Mouse (Mus musculus) heart, embryonic 10.5 days (tissue): ENCODE data around the gene Acap1. TPM values are rescaled to one million over a fixed set of nuclear protein-coding genes. Genes with fewer than 3 reads are reported as not detected.

Experiments
- DNase-seq: peaks from one replicate; pipeline ENCODE4 v3.0.0-alpha.2; 2017; ENCODE audit warnings: low spot score
- H3K27ac ChIP-seq: fragments of 300-500 bp; sonication (generic); 2 replicates; pipeline ENCODE4 v1.5.1; 2016; ENCODE audit warnings: mild to moderate bottlenecking
- H3K27me3 ChIP-seq: fragments of 300-500 bp; sonication (generic); 2 replicates; pipeline ENCODE4 v1.6.1; 2016; ENCODE audit warnings: mild to moderate bottlenecking; ENCODE audit not compliant: poor library complexity, insufficient read depth, severe bottlenecking
- H3K36me3 ChIP-seq: fragments of 300-500 bp; sonication (generic); 2 replicates; pipeline ENCODE4 v1.6.1; 2016; ENCODE audit warnings: mild to moderate bottlenecking, moderate library complexity
- H3K4me1 ChIP-seq: fragments of 300-500 bp; sonication (generic); 2 replicates; pipeline ENCODE4 v1.6.1; 2016; ENCODE audit warnings: mild to moderate bottlenecking
- H3K4me3 ChIP-seq: fragments of 300-500 bp; sonication (generic); 2 replicates; pipeline ENCODE4 v1.5.1; 2016; ENCODE audit warnings: mild to moderate bottlenecking, moderate library complexity
- H3K9me3 ChIP-seq: fragments of 300-500 bp; sonication (generic); 2 replicates; pipeline ENCODE4 v1.6.1; 2016; ENCODE audit warnings: mild to moderate bottlenecking, moderate library complexity
- WGBS: fragments of 180-500 bp; shearing (Covaris S2); methylation state at CpG from one replicate; pipeline ENCODE4 v1.1.7; 2016; 5-methylcytosine and 5-hydroxymethylcytosine counted together
- polyA plus RNA-seq: library from polyadenylated mRNA; unstranded; fragments of >200 nt; fragmentation: Nextera tagmentation; extraction: Ambion mirVana; gene quantifications from 2 replicates; pipeline ENCODE4 v1.2.1, GENCODE M21; 2016

The Acap1 gene
- polyA plus RNA-seq, 1 experiment from 2014 or later: 10.6 TPM

DNA sequence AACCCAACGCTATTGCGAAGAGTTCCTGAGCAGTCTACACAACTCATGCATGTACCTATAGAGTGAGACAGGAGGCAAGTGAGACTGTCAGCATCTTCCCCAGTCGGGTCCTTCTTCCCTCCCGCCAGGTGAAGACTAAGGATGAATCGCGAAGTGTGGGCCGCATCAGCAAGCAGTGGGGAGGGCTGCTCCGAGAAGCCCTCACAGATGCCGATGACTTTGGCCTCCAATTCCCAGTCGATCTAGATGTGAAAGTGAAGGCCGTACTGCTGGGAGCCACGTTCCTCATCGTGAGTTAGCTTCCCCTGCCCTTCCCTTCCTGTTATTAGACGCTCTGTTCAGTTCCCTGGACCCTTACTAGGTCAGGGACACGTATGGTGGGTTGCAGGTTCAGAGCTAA, 45.5 kb downstream of the Acap1 start:
- Histone ChIP-seq H3K36me3 (peaks cover 49% of the 10 kb centered on the region), H3K9me3 (no peaks in the 10 kb centered on the region), H3K27ac (no peak overlapping the region), H3K4me3 (no peak overlapping the region), H3K4me1 (peaks cover 53% of the 10 kb centered on the region), H3K27me3 (no peaks in the 10 kb centered on the region)
- WGBS: 91% methylated on average over 15 of the region's 15 CpGs
- no peak for DNase-seq

DNA sequence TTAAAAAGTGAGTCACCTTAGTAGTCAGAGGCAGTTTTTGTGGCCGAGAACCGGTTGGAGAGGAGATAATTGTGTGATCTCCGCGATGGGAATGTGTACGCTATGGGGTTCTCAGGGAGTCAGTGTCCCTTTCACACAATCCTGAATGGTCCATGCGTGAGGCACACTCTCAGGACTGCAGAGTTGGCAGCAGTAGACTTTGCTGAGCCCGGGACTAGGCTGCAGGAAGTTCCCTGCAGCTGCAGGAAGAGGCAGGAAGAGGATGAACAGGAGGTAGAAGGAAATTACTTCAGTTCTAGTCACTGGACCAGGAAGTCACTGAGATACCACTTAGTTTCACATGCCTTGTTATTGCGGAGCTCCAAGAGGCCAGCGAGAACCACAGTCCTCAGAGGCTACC, 46.2 kb downstream of the Acap1 start:
- no peak overlapping the region for H3K4me3 ChIP-seq
- no peak for DNase-seq
- H3K36me3 ChIP-seq: peaks cover 49% of the 10 kb centered on the region
- H3K27ac ChIP-seq: no peak overlapping the region
- H3K4me1 ChIP-seq: peaks cover 49% of the 10 kb centered on the region
- no peaks in the 10 kb centered on the region for H3K27me3 ChIP-seq
- 80% methylated on average over 9 of the region's 9 CpGs for WGBS
- no peaks in the 10 kb centered on the region for H3K9me3 ChIP-seq

GRCm38 (mm10) chr11:69848021-69848420, 47.3 kb downstream of the Acap1 start:
- Histone ChIP-seq H3K27me3 (no peaks in the 10 kb centered on the region), H3K36me3 (peaks cover 49% of the 10 kb centered on the region), H3K9me3 (no peaks in the 10 kb centered on the region), H3K27ac (no peak overlapping the region), H3K4me1 (peaks cover 43% of the 10 kb centered on the region), H3K4me3 (peak overlapping the region; percentile 81)
- WGBS: 95% methylated on average over 6 of the region's 6 CpGs
- no peak for DNase-seq

DNA sequence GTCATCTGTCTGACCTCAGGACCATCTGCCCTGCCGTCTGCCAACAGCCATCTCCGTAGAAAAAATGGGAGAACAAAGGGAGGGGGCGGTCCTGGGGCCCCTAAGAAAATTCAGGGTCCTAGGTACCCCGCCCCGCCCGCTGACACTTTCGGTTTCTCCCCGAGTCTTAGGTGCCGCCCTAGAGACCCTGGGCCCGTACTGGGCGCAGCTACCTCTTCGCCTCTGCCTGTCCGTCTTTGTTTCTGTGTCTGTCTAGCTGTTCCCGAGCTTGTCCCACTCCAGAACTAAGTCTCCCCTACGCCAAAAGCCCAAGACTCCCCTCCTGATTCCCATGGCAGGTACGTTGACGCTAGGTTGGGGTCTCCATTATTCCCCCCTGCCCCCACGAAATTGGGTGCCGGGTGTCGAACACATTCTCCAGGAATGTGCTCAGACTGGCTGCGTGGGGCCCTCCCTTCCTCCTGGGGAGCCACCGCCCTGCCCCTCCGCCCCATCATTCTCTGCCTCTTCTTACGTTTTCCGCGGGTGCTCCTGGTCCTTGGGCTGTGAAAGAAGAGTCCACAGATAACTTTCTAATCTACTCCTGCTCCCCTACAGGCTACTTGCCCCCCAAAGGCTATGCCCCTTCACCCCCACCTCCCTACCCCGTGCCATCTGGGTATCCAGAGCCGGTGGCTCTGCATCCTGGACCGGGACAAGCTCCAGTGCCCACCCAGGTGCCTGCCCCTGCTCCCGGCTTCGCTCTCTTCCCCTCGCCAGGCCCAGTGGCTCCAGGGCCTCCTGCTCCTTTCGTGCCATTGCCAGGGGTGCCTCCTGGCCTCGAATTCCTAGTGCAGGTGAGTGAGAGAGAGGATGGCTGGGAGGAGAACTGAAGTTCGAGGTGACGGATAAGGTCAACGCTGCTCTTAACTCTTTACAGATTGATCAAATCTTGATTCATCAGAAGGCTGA, 48.3 kb downstream of the Acap1 start:
- WGBS: 10% methylated on average over 37 of the region's 37 CpGs
- no peak for DNase-seq
- Histone ChIP-seq H3K9me3 (no peaks in the 10 kb centered on the region), H3K4me3 (peak overlapping the region; percentile 81), H3K4me1 (peaks cover 42% of the 10 kb centered on the region), H3K27ac (peak overlapping the region; percentile 98), H3K27me3 (no peaks in the 10 kb centered on the region), H3K36me3 (peaks cover 44% of the 10 kb centered on the region)

DNA sequence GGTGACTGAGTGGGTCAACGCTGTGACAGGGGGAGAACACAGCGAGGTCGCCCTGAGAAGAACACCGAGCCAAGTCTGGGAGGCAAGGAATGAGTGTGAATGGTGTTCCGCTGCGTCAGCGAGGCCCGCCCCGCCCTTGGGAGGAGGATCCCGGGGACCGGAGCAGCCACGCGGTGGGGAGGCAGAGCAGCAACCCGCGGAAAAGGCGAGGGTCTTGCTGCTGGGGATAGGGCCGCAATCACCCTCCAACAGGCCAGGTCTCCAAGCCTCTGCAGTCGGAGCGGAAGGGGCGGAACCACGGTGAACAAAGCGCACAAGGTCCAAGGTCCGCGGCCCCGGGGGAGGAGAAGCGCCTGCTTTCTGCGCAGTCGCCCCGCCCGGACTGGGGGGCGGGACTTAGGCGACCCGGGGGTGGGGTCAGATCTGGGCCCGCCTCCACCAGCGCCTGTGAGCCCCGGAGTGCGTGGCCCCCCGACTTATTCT, 49.1 kb downstream of the Acap1 start, which contains the start of gene Plscr3:
TSS of gene Plscr3 (plus strand) at position 179 of the 483 bp plus-strand sequence.
- Histone ChIP-seq H3K36me3 (peaks cover 36% of the 10 kb centered on the region), H3K4me1 (peaks cover 42% of the 10 kb centered on the region), H3K4me3 (peak within 1 kb of the TSS; percentile 81), H3K27ac (peak within 1 kb of the TSS; percentile 98), H3K9me3 (no peaks in the 10 kb centered on the region), H3K27me3 (no peaks in the 10 kb centered on the region)
- WGBS: under 1% methylated on average over 38 of the region's 38 CpGs
- peak; percentile 97 for DNase-seq

DNA sequence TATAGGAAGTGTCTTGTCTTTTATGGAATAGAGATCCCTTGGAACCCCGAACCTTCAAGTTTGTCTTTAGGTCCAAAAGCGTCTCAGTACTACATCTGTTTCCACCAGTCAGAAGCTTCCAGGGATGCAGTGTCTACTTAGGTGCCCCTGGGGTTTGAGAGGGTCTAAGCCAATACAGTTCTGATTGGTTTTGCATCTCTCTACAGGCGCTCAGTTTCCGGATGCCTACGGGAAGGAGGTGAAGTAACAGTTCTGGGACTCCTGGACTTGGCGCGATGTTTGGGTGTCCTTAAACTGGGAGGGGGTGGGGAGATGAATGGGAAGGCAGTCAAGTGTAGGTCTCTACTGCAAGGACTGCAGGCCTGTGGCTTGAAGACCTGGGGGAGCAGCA, 56.6 kb downstream of the Acap1 start:
- H3K9me3 ChIP-seq: no peaks in the 10 kb centered on the region

GRCm38 (mm10) chr11:69837952-69838713, 57.2 kb downstream of the Acap1 start, which contains the start of gene Tmem256:
Gene Tmem256 (plus strand): TSS chr11:69838514.
- H3K27ac ChIP-seq: peak within 1 kb of the TSS; percentile 93
- no peaks in the 10 kb centered on the region for H3K9me3 ChIP-seq
- WGBS: under 1% methylated on average over 34 of the region's 34 CpGs
- H3K36me3 ChIP-seq: peaks cover 7% of the 10 kb centered on the region
- H3K4me1 ChIP-seq: peaks cover 56% of the 10 kb centered on the region
- peak within 1 kb of the TSS; percentile 69 for H3K4me3 ChIP-seq
- H3K27me3 ChIP-seq: peaks cover 39% of the 10 kb centered on the region
- DNase-seq: peak; percentile 99

More for the DNA sequence above, 56.6 kb downstream of the Acap1 start:
- DNase-seq: no peak
- Histone ChIP-seq H3K4me1 (peaks cover 56% of the 10 kb centered on the region), H3K36me3 (peaks cover 2% of the 10 kb centered on the region; the same call in 1 of the 2 replicates), H3K27me3 (peaks cover 33% of the 10 kb centered on the region), H3K4me3 (peak overlapping the region; percentile 69), H3K27ac (peak overlapping the region; percentile 93)
- WGBS: 1% methylated on average over 7 of the region's 7 CpGs

- no peak for DNase-seq
- no peaks in the 10 kb centered on the region for H3K9me3 ChIP-seq
- H3K27ac ChIP-seq: peak within 1 kb of the TSS; percentile 93
- H3K4me1 ChIP-seq: peaks cover 54% of the 10 kb centered on the region
- 0% methylated on average over 32 of the region's 32 CpGs for WGBS
- peak within 1 kb of the TSS; percentile 69 for H3K4me3 ChIP-seq
- peaks cover 45% of the 10 kb centered on the region for H3K27me3 ChIP-seq
- H3K36me3 ChIP-seq: peaks cover 7% of the 10 kb centered on the region
These were observed 57.8 kb downstream of the Acap1 start, which contains the start of gene Nlgn2 for GRCm38 (mm10) chr11:69837604-69837951. Gene Nlgn2 (minus strand): TSS chr11:69837784.

DNA sequence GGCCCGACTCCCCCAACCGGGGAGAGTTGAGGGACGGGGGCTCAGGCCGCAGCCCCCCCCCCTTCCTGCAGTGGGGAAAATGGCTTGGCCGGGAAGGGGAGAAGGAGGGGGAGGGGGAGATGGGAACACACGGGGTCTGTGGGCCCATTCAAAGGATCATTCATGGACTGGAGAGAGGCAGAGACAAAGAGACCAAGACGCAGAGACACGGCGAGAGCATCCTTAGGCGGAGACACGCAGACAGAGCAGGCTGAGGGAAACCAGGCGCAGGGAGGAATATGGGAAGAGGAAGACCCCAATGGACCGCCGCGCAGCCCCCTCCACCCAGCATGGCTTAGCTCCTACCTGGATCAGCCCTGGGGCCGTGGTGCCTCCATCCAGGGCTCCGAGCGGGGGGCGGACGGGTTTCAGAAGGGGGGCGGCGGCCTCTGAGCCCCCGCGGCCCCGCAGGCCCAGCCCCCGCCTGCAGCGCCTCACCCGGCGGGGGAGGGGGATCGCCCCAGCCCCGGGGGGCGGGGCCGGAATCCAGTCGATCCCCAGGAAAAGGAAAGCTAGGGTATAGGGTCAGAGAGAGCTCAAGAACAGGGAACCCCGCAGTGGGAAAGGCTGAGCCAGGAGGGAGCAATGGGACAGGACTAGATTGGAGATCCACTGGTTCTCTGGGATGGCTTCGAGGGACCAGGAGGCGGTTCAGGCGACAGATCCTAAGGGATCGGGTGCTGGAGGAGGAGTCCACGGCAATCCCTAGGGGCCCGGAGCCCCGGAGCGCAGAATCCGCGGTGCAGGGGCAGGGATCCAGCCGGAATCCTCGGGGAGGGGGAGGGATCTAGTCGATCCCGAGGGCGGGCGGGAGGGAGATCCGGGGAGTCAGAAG, 58.4 kb downstream of the Acap1 start:
- peaks cover 49% of the 10 kb centered on the region for H3K27me3 ChIP-seq
- peaks cover 54% of the 10 kb centered on the region for H3K4me1 ChIP-seq
- no peaks in the 10 kb centered on the region for H3K9me3 ChIP-seq
- H3K36me3 ChIP-seq: peaks cover 7% of the 10 kb centered on the region
- WGBS: under 1% methylated on average over 39 of the region's 52 CpGs
- DNase-seq: no peak
- peak overlapping the region; percentile 69 for H3K4me3 ChIP-seq
- peak overlapping the region; percentile 93 for H3K27ac ChIP-seq

DNA sequence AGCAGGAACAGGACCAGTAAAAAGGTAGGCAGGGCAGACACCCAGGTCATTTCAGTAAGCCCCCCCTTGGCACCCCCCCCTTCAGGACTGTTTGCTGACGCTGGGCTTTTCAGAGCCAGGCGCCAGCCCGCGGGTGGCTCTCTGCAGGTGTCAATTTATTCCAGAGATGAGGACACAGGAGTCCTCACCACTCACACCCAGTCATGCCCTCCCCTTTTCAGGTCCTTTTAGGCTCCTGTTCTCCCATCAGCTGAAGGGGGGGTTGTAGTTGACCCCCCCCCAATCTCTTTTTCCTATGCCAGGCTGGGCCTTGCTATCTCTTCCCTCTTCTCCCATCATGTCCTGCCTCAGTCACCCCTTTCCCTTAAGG, 59.4 kb downstream of the Acap1 start:
- DNase-seq: no peak
- peaks cover 7% of the 10 kb centered on the region for H3K36me3 ChIP-seq
- no peaks in the 10 kb centered on the region for H3K9me3 ChIP-seq
- H3K4me3 ChIP-seq: peak overlapping the region; percentile 69
- WGBS: 0% methylated on average over 4 of the region's 4 CpGs
- H3K27me3 ChIP-seq: peaks cover 49% of the 10 kb centered on the region
- no peak overlapping the region for H3K27ac ChIP-seq
- peaks cover 59% of the 10 kb centered on the region for H3K4me1 ChIP-seq

GRCm38 (mm10) chr11:69835326-69835965, 59.9 kb downstream of the Acap1 start:
- no peak for DNase-seq
- peak overlapping the region; percentile 69 for H3K4me3 ChIP-seq
- no peaks in the 10 kb centered on the region for H3K9me3 ChIP-seq
- H3K27me3 ChIP-seq: peaks cover 49% of the 10 kb centered on the region
- no peak overlapping the region for H3K27ac ChIP-seq
- peaks cover 7% of the 10 kb centered on the region for H3K36me3 ChIP-seq
- peaks cover 62% of the 10 kb centered on the region for H3K4me1 ChIP-seq
- 8% methylated on average over 9 of the region's 9 CpGs for WGBS
